Mouse (Mus musculus) R1 (cell line): ENCODE measurements around the gene Atp6v1g1.

Experiments used
- DNase-seq: peaks from one replicate; pipeline ENCODE4 v3.0.0-alpha.2; 2018; ENCODE audit warnings: low read depth, low spot score

Gene Atp6v1g1

GRCm38 (mm10) chr4:63546441-63547055, 2.0 kb downstream of the Atp6v1g1 start:
- no peak for DNase-seq

GRCm38 (mm10) chr4:63547799-63548198, 3.2 kb downstream of the Atp6v1g1 start:
- DNase-seq: no peak

GRCm38 (mm10) chr4:63548491-63548890, 3.9 kb downstream of the Atp6v1g1 start:
- peak; percentile 41 for DNase-seq

GRCm38 (mm10) chr4:63550908-63551307, 6.3 kb downstream of the Atp6v1g1 start:
- no peak for DNase-seq

GRCm38 (mm10) chr4:63552865-63553264, 8.3 kb downstream of the Atp6v1g1 start:
- DNase-seq: no peak

GRCm38 (mm10) chr4:63553789-63554576, 9.4 kb downstream of the Atp6v1g1 start:
- no peak for DNase-seq

GRCm38 (mm10) chr4:63554616-63555015, 10.0 kb downstream of the Atp6v1g1 start:
- no peak for DNase-seq

GRCm38 (mm10) chr4:63555111-63555510, 10.5 kb downstream of the Atp6v1g1 start:
- no peak for DNase-seq

- DNase-seq: no peak
Measured at GRCm38 (mm10) chr4:63556665-63557064, 12.1 kb downstream of the Atp6v1g1 start.

- DNase-seq: peak; percentile 41
Measured at GRCm38 (mm10) chr4:63557124-63558059, 12.8 kb downstream of the Atp6v1g1 start.

GRCm38 (mm10) chr4:63558407-63559081, 14.0 kb downstream of the Atp6v1g1 start, which contains the start of gene Tmem268:
Gene Tmem268 (plus strand): TSS chr4:63558781.
- peak; percentile 77 for DNase-seq

GRCm38 (mm10) chr4:63559127-63559697, 14.6 kb downstream of the Atp6v1g1 start:
- DNase-seq: peak; percentile 24

- peak; percentile 49 for DNase-seq
Measured at GRCm38 (mm10) chr4:63560079-63560478, 15.5 kb downstream of the Atp6v1g1 start.

GRCm38 (mm10) chr4:63561861-63562675, 17.5 kb downstream of the Atp6v1g1 start:
- DNase-seq: no peak

GRCm38 (mm10) chr4:63562742-63563141, 18.2 kb downstream of the Atp6v1g1 start:
- DNase-seq: no peak

- DNase-seq: no peak
Measured at GRCm38 (mm10) chr4:63567712-63568390, 23.3 kb downstream of the Atp6v1g1 start.

- DNase-seq: no peak
Measured at GRCm38 (mm10) chr4:63569322-63569721, 24.8 kb downstream of the Atp6v1g1 start.

- no peak for DNase-seq
Measured at GRCm38 (mm10) chr4:63570208-63570781, 25.7 kb downstream of the Atp6v1g1 start.

GRCm38 (mm10) chr4:63572621-63573020, 28.0 kb downstream of the Atp6v1g1 start:
- DNase-seq: no peak
